Mouse (Mus musculus): ENCODE measurements around the gene Cwc25. TPM values are rescaled to one million over a fixed set of nuclear protein-coding genes. Genes with fewer than 3 reads are reported as not detected.

Gene Cwc25
- polyA plus RNA-seq, 1 experiment, result 6.3 TPM

DNA sequence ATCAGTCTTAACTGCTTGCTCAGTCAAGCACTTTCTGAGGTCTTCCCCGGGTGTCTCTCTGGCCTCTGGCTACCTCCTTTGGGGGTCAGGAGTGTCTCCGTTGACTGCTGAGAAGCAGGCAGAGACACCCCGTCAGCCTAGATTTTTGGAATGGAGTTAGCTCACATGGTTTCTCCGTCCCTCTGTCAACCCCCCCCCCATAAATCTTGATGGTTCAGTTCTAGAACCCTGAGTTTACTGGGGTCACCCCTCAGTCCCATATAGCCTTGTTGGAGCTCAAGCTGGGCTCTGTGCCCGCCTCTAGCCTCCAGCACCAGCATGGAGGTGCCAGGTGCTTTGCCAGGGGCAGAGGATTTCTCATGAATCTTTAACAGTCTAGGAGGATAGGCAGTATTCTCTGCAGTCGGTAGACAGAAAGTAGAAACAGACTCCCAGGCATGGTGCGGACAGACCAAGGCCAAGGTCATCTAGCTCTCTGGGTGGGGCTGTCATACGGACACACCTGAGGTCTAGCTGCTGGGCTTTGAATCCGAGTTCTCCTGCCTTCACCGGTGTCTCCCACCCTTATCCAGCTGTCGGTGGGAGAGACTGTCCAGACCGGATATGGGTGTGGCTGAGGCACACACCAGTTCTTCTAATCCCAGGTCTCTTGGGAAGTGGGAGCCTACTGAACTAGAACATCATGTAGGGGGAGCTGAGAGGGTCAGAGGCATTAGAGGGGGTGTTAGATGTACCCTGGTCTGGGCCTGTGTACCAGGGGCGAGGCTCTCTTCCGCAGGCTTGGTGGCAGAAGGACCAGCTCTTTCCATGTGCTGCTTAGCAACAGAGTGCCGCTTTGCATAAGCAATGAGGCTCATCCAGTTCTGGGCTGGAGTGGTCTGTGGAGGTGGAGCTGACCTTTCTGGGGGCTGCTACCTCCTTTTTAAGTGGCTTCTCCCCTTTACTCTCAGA lies 39.6 kb upstream of the Cwc25 start:
- H3K27me3 ChIP-seq (ENCODE audit: control insufficient read depth, insufficient read depth, low read length), result no peaks in the 10 kb centered on the region
- TF ChIP-seq CTCF (IDR thresholded peaks at IDR 0.05; ENCODE audit: control insufficient read depth, insufficient read depth, insufficient replicate concordance, low read depth, low read length), result no peak
- TF ChIP-seq POLR2A (IDR thresholded peaks at IDR 0.05; ENCODE audit: control insufficient read depth, low read depth, low read length), result no peak
- H3K4me1 ChIP-seq (ENCODE audit: control insufficient read depth, insufficient read depth, low read length), result peaks cover 36% of the 10 kb centered on the region
- H3K4me3 ChIP-seq (ENCODE audit: control insufficient read depth, low read depth, low read length), result no peak overlapping the region
- H3K27ac ChIP-seq (ENCODE audit: control insufficient read depth, insufficient read depth, low read depth, low read length), result no peak overlapping the region
- no peaks in the 10 kb centered on the region for H3K36me3 ChIP-seq (ENCODE audit: control insufficient read depth, insufficient read depth, low read length)

DNA sequence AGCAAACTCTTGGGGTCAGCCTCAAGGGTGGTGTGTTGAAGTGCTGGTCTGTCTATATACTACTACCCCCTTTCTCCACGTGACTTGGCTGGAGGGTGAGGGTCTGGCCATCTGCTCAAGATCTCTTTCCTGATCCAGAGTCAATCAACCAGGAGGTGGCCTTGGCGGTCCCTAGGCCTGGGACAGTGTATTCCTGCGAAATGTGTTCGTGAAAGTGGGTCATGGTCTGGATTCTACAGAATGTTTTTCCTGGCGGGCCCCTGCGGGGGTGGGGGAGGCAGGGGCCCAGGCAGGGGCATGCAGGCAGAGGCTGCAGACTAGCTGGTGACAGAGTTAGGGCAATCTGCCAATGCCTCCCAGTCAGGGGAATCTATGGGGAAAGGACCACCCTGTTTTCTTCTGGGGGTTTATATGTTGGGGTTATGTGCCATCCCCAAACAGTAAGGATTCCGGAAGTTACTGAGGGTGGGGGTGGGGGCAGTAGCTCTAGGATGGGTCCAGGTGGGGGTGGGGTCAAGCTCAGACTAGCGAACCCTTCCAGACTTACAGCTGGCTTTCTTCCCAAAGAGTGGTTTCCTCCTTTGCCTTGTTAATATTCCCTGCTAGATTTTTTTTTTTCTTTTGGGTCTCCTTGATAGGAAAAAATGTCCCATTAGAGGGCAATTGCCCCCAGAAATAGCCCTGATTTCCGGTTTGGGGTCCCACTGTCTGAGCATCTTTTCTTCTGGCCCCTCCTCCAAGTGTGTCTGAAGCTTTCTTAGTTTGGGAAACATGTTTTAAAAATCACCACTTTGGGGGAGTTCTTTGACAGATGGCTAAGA lies 38.7 kb upstream of the Cwc25 start:
- 0 out of 2 replicates have a peak, but pooled peaks cover 3% of the 10 kb centered on the region for H3K27me3 ChIP-seq (ENCODE audit: control insufficient read depth, insufficient read depth, low read length)
- H3K4me1 ChIP-seq (ENCODE audit: control insufficient read depth, insufficient read depth, low read length), result peaks cover 40% of the 10 kb centered on the region
- no peaks in the 10 kb centered on the region for H3K36me3 ChIP-seq (ENCODE audit: control insufficient read depth, insufficient read depth, low read length)
- no peak overlapping the region for H3K27ac ChIP-seq (ENCODE audit: control insufficient read depth, insufficient read depth, low read depth, low read length)
- no peak overlapping the region for H3K4me3 ChIP-seq (ENCODE audit: control insufficient read depth, low read depth, low read length)
- no peak for TF ChIP-seq CTCF (IDR thresholded peaks at IDR 0.05; ENCODE audit: control insufficient read depth, insufficient read depth, insufficient replicate concordance, low read depth, low read length)
- TF ChIP-seq POLR2A (IDR thresholded peaks at IDR 0.05; ENCODE audit: control insufficient read depth, low read depth, low read length), result no peak

DNA sequence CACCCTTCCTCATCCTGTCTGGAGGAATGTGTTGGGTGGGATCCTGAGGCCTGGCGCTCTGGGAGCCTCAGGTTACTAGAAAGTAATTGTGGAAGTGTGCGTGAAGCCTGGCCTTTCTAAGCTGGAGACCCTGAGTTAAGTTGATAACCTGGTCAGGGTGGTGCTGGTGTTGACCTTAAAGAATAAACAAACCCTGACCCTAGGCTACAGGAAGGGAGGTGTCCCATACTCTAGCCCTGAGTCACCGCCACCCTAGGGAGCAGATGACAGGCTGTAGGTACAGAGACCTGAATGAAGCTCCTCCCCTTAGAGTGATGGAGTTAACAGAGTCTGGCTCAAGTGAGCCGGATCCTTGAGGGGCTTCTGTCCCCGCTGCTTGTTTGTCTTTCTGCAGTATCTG lies 37.5 kb upstream of the Cwc25 start:
- no peaks in the 10 kb centered on the region for H3K36me3 ChIP-seq (ENCODE audit: control insufficient read depth, insufficient read depth, low read length)
- TF ChIP-seq POLR2A (IDR thresholded peaks at IDR 0.05; ENCODE audit: control insufficient read depth, low read depth, low read length) (no peak), CTCF (IDR thresholded peaks at IDR 0.05; ENCODE audit: control insufficient read depth, insufficient read depth, insufficient replicate concordance, low read depth, low read length) (no peak)
- H3K4me1 ChIP-seq (ENCODE audit: control insufficient read depth, insufficient read depth, low read length), result peaks cover 46% of the 10 kb centered on the region
- 0 out of 2 replicates have a peak, but pooled peaks cover 3% of the 10 kb centered on the region for H3K27me3 ChIP-seq (ENCODE audit: control insufficient read depth, insufficient read depth, low read length)
- no peak overlapping the region for H3K27ac ChIP-seq (ENCODE audit: control insufficient read depth, insufficient read depth, low read depth, low read length)
- no peak overlapping the region for H3K4me3 ChIP-seq (ENCODE audit: control insufficient read depth, low read depth, low read length)

GRCm38 (mm10) chr11:97802495-97802894 lies 36.1 kb upstream of the Cwc25 start:
- Histone ChIP-seq H3K4me3 (ENCODE audit: control insufficient read depth, low read depth, low read length) (no peak overlapping the region), H3K36me3 (ENCODE audit: control insufficient read depth, insufficient read depth, low read length) (no peaks in the 10 kb centered on the region), H3K27me3 (ENCODE audit: control insufficient read depth, insufficient read depth, low read length) (0 out of 2 replicates have a peak, but pooled peaks cover 3% of the 10 kb centered on the region), H3K4me1 (ENCODE audit: control insufficient read depth, insufficient read depth, low read length) (peaks cover 50% of the 10 kb centered on the region), H3K27ac (ENCODE audit: control insufficient read depth, insufficient read depth, low read depth, low read length) (no peak overlapping the region)
- no peak for TF ChIP-seq CTCF (IDR thresholded peaks at IDR 0.05; ENCODE audit: control insufficient read depth, insufficient read depth, insufficient replicate concordance, low read depth, low read length)
- TF ChIP-seq POLR2A (IDR thresholded peaks at IDR 0.05; ENCODE audit: control insufficient read depth, low read depth, low read length), result no peak

DNA sequence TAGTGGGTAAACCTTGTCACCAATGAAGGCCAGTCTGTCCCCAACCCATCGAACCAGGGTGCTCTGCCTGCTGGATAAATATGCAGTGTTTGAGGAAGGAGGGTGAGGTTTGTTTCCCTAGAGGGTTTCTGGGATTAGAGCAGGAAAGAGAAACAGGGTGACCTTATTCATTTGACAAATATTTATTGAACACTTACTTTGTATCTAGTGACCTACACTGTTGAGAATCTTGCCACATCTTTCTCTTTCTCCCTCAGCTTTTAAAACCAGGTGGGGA lies 35.8 kb upstream of the Cwc25 start:
- Histone ChIP-seq H3K4me1 (ENCODE audit: control insufficient read depth, insufficient read depth, low read length) (peaks cover 50% of the 10 kb centered on the region), H3K27ac (ENCODE audit: control insufficient read depth, insufficient read depth, low read depth, low read length) (no peak overlapping the region), H3K4me3 (ENCODE audit: control insufficient read depth, low read depth, low read length) (no peak overlapping the region), H3K27me3 (ENCODE audit: control insufficient read depth, insufficient read depth, low read length) (0 out of 2 replicates have a peak, but pooled peaks cover 3% of the 10 kb centered on the region), H3K36me3 (ENCODE audit: control insufficient read depth, insufficient read depth, low read length) (no peaks in the 10 kb centered on the region)
- TF ChIP-seq POLR2A (IDR thresholded peaks at IDR 0.05; ENCODE audit: control insufficient read depth, low read depth, low read length) (no peak), CTCF (IDR thresholded peaks at IDR 0.05; ENCODE audit: control insufficient read depth, insufficient read depth, insufficient replicate concordance, low read depth, low read length) (no peak)

DNA sequence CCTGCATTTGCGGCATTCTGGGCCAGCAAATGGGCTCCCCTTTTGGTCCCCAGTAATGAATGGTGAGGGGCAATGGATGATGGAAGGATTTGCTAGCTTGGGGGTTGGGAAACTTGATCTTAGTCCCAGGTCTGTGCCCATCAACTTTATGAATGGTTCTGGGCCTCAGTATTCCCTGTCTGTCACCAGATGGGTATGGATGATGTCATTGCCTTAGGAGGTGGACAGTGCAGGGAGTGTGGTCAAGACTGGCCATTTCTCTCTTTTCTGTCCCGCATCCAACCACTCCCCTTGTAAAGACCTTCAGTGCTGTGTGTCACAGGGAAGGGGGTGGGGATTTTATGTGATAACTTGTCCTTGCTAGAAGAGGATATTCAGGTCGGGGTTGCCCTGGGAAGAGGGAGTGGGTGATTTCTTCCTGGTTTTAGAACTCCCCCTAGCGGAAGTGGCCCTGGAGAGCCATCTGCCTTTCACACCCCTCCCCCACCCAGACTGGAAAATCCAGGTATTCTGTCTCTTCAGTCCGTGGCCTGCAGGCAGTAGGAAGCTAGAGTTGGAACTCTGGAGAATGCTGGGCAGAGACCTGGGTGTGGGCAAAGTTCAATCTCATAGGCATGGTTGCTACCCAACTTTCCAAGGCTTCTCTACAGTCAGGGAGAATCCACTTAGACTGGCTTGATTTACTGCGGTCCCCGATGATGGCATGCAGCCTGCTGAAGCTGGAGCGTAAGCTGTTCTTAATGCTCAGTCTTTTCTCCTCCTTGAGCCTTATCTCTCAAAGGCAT lies 35.2 kb upstream of the Cwc25 start:
- no peak overlapping the region for H3K27ac ChIP-seq (ENCODE audit: control insufficient read depth, insufficient read depth, low read depth, low read length)
- peaks cover 50% of the 10 kb centered on the region for H3K4me1 ChIP-seq (ENCODE audit: control insufficient read depth, insufficient read depth, low read length)
- no peaks in the 10 kb centered on the region for H3K36me3 ChIP-seq (ENCODE audit: control insufficient read depth, insufficient read depth, low read length)
- H3K4me3 ChIP-seq (ENCODE audit: control insufficient read depth, low read depth, low read length), result peak overlapping the region; percentile 9; the same call in 1 of the 2 replicates
- 0 out of 2 replicates have a peak, but pooled peaks cover 3% of the 10 kb centered on the region for H3K27me3 ChIP-seq (ENCODE audit: control insufficient read depth, insufficient read depth, low read length)
- TF ChIP-seq CTCF (IDR thresholded peaks at IDR 0.05; ENCODE audit: control insufficient read depth, insufficient read depth, insufficient replicate concordance, low read depth, low read length) (0 out of 2 replicates have a peak, but pooled peaks have one; percentile 5), POLR2A (IDR thresholded peaks at IDR 0.05; ENCODE audit: control insufficient read depth, low read depth, low read length) (no peak)

Data from testis, adult 2 months (tissue).